Mouse (Mus musculus): ENCODE measurements around the gene Ttpal. TPM values are rescaled to one million over a fixed set of nuclear protein-coding genes. Genes with fewer than 3 reads are reported as not detected.
A peak's percentile ranks its signal among the peaks of the same experiment; 100 is the strongest.

Ttpal gene
- total and polyA plus RNA-seq, 2 experiments from 2014 or later = 27.9 to 54.6 TPM

DNA sequence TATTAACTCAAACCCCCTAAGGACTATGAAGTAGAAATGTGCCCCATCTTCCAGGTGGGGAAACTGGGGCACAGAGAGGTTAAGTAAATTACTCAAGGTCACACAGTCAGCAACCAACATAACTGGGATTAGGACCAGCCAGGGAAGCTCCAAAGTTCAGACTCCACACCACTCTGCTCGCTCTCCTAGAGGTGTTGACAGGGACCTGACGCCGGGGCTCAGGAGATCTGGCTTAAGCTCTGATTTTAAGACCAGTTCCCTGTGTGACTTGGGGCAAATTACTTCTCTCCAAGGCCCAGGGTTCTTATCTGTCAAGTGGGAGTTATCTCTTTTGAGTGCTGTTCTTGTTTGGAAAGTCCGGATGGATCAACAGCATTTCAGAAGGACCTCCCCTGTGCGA is 42.9 kb upstream of the Ttpal start:
- Histone ChIP-seq H3K4me3 (ENCODE audit: low read length) (no peak overlapping the region), H3K36me3 (ENCODE audit: insufficient read depth, low read length) (no peaks in the 10 kb centered on the region), H3K27me3 (ENCODE audit: insufficient read depth, low read length) (no peaks in the 10 kb centered on the region), H3K27ac (no peak overlapping the region), H3K4me2 (ENCODE audit: low read depth, low read length) (no peak overlapping the region), H3K4me1 (ENCODE audit: insufficient read depth, low read length) (no peaks in the 10 kb centered on the region), H3K9me3 (ENCODE audit: low read length) (no peaks in the 10 kb centered on the region), H3K9ac (replicated peaks; ENCODE audit: low read length) (no peak overlapping the region)
- DNase-seq (ENCODE audit: low spot score) = no peak
- no peak for ATAC-seq
- no peak for TF ChIP-seq CTCF (IDR thresholded peaks at IDR 0.05; ENCODE audit: low read depth)
- 83% methylated on average over 5 of the region's 5 CpGs for WGBS

DNA sequence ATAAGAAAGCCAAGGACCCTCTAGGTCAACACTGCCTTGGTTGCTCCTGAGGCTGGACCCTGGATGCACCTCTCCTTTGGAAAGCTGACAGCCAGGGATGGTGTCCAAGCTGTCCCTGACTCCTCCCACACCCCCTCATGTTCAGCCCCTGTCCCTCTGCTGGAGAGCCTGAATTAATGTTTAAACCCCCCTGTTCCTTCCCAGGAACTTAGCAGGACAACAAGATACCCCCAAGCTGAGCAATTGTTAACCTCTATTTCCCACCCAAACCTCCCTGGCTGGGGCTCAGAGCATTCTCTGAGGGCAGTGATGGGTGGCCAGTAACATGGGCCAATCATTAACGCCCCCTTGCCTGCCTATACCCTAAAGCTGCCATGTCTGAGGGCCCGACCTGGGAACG is 41.9 kb upstream of the Ttpal start:
- no peaks in the 10 kb centered on the region for H3K4me1 ChIP-seq (ENCODE audit: insufficient read depth, low read length)
- no peak overlapping the region for H3K27ac ChIP-seq
- no peak overlapping the region for H3K4me2 ChIP-seq (ENCODE audit: low read depth, low read length)
- DNase-seq (ENCODE audit: low spot score) (no peak), ATAC-seq (no peak)
- H3K36me3 ChIP-seq (ENCODE audit: insufficient read depth, low read length) = no peaks in the 10 kb centered on the region
- no peaks in the 10 kb centered on the region for H3K27me3 ChIP-seq (ENCODE audit: insufficient read depth, low read length)
- H3K9me3 ChIP-seq (ENCODE audit: low read length) = no peaks in the 10 kb centered on the region
- no peak overlapping the region for H3K9ac ChIP-seq (replicated peaks; ENCODE audit: low read length)
- 64% methylated on average over 3 of the region's 3 CpGs for WGBS
- no peak for TF ChIP-seq CTCF (IDR thresholded peaks at IDR 0.05; ENCODE audit: low read depth)
- no peak overlapping the region for H3K4me3 ChIP-seq (ENCODE audit: low read length)

DNA sequence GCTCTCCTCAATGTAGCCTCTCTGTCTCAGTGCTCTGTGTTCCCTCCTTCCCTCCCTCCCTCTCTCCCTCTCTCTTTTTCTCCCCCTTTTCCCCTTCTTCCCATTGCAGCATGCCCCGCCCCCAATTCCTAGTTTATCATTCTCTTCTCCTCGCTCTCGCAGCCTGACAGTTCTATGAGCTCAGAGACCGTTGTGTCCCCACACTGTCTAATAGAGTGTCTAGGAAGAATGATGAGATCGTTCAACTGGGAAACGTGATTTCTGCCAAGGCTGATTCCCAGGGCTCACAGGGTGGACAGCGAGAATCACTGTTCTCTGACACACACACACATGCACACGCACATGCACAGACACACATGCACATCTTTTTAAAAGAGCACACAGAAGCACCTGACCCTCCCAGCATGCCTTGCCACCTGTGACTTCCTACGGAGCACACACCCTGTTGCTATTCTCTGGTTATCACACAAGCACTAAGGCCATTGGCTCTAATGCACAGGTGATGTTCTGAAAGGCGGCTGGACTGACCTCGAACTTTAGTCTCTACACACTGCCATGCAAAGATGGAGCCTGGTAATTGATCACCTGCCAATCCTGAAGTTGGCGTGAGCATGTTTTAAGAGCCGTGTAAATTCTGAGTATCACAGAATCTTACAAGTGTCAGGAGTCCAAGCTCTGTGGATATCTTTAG is 40.7 kb upstream of the Ttpal start:
- ATAC-seq (peak; percentile 66; the same call in 1 of the 2 replicates), DNase-seq (ENCODE audit: low spot score) (peak; percentile 49)
- H3K9ac ChIP-seq (replicated peaks; ENCODE audit: low read length) = no peak overlapping the region
- no peaks in the 10 kb centered on the region for H3K9me3 ChIP-seq (ENCODE audit: low read length)
- H3K4me3 ChIP-seq (ENCODE audit: low read length) = no peak overlapping the region
- no peak for TF ChIP-seq CTCF (IDR thresholded peaks at IDR 0.05; ENCODE audit: low read depth)
- no peaks in the 10 kb centered on the region for H3K4me1 ChIP-seq (ENCODE audit: insufficient read depth, low read length)
- WGBS = 57% methylated on average over 13 of the region's 13 CpGs
- no peak overlapping the region for H3K27ac ChIP-seq
- H3K4me2 ChIP-seq (ENCODE audit: low read depth, low read length) = no peak overlapping the region
- no peaks in the 10 kb centered on the region for H3K27me3 ChIP-seq (ENCODE audit: insufficient read depth, low read length)
- H3K36me3 ChIP-seq (ENCODE audit: insufficient read depth, low read length) = no peaks in the 10 kb centered on the region

DNA sequence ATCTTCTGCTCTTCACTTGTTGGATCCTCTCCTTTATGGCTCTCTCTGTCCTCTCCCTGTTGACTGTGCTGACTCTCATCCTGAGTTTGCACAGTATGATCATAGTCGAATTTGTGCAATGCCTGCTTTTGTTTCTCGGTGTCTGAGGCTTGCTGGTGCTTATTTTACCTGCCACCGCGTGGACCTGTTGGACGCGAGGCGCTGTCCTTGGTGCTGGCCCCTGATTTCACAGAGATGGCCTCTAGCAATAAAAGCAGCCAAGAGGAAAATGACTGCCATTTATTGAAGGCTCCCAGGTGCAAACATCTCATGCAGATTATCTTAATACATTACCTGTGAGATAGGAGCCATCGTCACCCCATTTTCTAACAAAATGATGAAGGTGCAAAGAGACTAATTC is 37.5 kb upstream of the Ttpal start:
- no peak overlapping the region for H3K27ac ChIP-seq
- H3K36me3 ChIP-seq (ENCODE audit: insufficient read depth, low read length) = no peaks in the 10 kb centered on the region
- H3K27me3 ChIP-seq (ENCODE audit: insufficient read depth, low read length) = no peaks in the 10 kb centered on the region
- H3K9me3 ChIP-seq (ENCODE audit: low read length) = no peaks in the 10 kb centered on the region
- ATAC-seq (no peak), DNase-seq (ENCODE audit: low spot score) (no peak)
- TF ChIP-seq CTCF (IDR thresholded peaks at IDR 0.05; ENCODE audit: low read depth) = no peak
- no peaks in the 10 kb centered on the region for H3K4me1 ChIP-seq (ENCODE audit: insufficient read depth, low read length)
- no peak overlapping the region for H3K4me3 ChIP-seq (ENCODE audit: low read length)
- no peak overlapping the region for H3K9ac ChIP-seq (replicated peaks; ENCODE audit: low read length)
- H3K4me2 ChIP-seq (ENCODE audit: low read depth, low read length) = no peak overlapping the region
- 29% methylated on average over 8 of the region's 8 CpGs for WGBS

DNA sequence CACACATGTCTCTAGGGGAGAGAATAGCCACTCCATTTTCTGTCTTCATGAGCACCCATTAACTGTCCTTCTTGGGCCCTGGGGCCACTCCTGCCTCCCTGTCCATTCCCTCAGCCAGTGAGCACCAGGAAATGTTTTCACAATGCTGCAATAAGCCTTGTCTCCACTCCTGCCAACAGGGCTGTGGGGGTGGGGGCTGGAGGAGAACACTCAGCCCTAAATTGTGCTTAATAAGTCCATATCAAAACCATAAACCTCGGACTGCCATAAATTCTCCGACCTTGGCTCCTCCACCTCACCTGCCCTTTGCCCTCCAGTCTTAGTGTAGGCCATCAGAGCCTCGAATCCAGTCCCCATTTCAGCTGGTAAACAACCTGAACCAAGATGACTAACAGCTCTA is 27.8 kb upstream of the Ttpal start:
- whole genome bisulfite sequencing = 78% methylated on average over 3 of the region's 3 CpGs
- no peak for TF ChIP-seq CTCF (IDR thresholded peaks at IDR 0.05; ENCODE audit: low read depth)
- H3K9ac ChIP-seq (replicated peaks; ENCODE audit: low read length) = no peak overlapping the region
- DNase-seq (ENCODE audit: low spot score) = no peak
- no peak overlapping the region for H3K4me3 ChIP-seq (ENCODE audit: low read length)
- H3K27ac ChIP-seq = no peak overlapping the region
- H3K36me3 ChIP-seq (ENCODE audit: insufficient read depth, low read length) = no peaks in the 10 kb centered on the region
- no peak for ATAC-seq
- H3K4me1 ChIP-seq (ENCODE audit: insufficient read depth, low read length) = no peaks in the 10 kb centered on the region
- no peaks in the 10 kb centered on the region for H3K27me3 ChIP-seq (ENCODE audit: insufficient read depth, low read length)
- no peak overlapping the region for H3K4me2 ChIP-seq (ENCODE audit: low read depth, low read length)
- H3K9me3 ChIP-seq (ENCODE audit: low read length) = no peaks in the 10 kb centered on the region

DNA sequence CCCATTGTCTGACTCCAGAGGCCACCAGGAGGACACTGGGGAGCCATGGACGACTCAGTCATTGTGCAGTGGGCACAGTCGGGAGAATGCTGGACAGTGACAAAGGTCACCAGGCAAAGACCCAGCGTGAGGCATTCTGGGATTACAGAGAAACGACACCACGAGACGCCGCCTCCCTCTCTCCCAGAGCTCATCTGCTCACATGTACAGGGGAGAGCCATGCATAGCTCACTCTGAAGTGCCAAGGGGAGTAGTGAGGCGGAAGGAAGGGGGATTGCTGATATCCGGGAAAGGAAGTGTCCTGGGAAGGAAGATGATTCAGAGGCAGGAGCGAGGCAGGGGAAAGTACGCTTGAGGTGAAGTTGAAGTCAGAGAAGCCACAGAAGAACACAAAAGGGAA is 26.9 kb upstream of the Ttpal start:
- DNase-seq (ENCODE audit: low spot score) = no peak
- H3K9me3 ChIP-seq (ENCODE audit: low read length) = no peaks in the 10 kb centered on the region
- H3K9ac ChIP-seq (replicated peaks; ENCODE audit: low read length) = no peak overlapping the region
- WGBS = 36% methylated on average over 11 of the region's 11 CpGs
- H3K4me2 ChIP-seq (ENCODE audit: low read depth, low read length) = no peak overlapping the region
- no peaks in the 10 kb centered on the region for H3K4me1 ChIP-seq (ENCODE audit: insufficient read depth, low read length)
- no peak for TF ChIP-seq CTCF (IDR thresholded peaks at IDR 0.05; ENCODE audit: low read depth)
- no peaks in the 10 kb centered on the region for H3K27me3 ChIP-seq (ENCODE audit: insufficient read depth, low read length)
- H3K36me3 ChIP-seq (ENCODE audit: insufficient read depth, low read length) = no peaks in the 10 kb centered on the region
- no peak overlapping the region for H3K27ac ChIP-seq
- no peak overlapping the region for H3K4me3 ChIP-seq (ENCODE audit: low read length)
- ATAC-seq = no peak

DNA sequence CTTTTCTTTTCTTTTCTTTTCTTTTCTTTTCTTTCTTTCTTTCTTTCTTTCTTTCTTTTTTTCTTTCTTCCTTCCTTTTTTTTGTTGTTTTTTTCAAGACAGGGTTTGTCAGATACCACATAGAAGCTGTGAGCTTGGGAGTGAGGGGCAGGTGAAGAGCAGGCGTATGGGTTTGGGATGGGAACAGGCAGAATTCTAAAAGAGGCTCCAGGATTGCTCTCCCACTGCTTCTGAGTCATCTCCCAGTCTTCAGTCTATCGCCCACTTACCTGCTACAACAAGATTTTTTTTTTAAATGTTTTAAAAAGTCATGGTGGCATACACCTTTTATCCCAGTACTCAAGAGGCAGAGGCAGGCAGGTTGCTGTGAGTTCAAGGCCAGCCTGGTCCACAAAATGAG is 24.1 kb upstream of the Ttpal start:
- Histone ChIP-seq H3K4me2 (ENCODE audit: low read depth, low read length) (no peak overlapping the region), H3K4me1 (ENCODE audit: insufficient read depth, low read length) (no peaks in the 10 kb centered on the region), H3K4me3 (ENCODE audit: low read length) (no peak overlapping the region), H3K27ac (no peak overlapping the region), H3K9ac (replicated peaks; ENCODE audit: low read length) (no peak overlapping the region), H3K36me3 (ENCODE audit: insufficient read depth, low read length) (no peaks in the 10 kb centered on the region), H3K27me3 (ENCODE audit: insufficient read depth, low read length) (no peaks in the 10 kb centered on the region), H3K9me3 (ENCODE audit: low read length) (no peaks in the 10 kb centered on the region)
- ATAC-seq (no peak), DNase-seq (ENCODE audit: low spot score) (no peak)
- TF ChIP-seq CTCF (IDR thresholded peaks at IDR 0.05; ENCODE audit: low read depth) = no peak
- WGBS = 87% methylated on average over 2 of the region's 2 CpGs

Data from hindbrain, postnatal 0 days (tissue).